Mouse (Mus musculus): ENCODE data around the gene Adamts12. TPM values are rescaled to one million over a fixed set of nuclear protein-coding genes. Genes with fewer than 3 reads are reported as not detected.

The Adamts12 gene
- 3.1 and 3.3 TPM in 2 replicates for polyA plus RNA-seq (2012; rRNA removed)

GRCm38 (mm10) chr15:11064558-11065411, at the start of gene Adamts12:
Adamts12 (plus strand) TSS chr15:11064790.

DNA sequence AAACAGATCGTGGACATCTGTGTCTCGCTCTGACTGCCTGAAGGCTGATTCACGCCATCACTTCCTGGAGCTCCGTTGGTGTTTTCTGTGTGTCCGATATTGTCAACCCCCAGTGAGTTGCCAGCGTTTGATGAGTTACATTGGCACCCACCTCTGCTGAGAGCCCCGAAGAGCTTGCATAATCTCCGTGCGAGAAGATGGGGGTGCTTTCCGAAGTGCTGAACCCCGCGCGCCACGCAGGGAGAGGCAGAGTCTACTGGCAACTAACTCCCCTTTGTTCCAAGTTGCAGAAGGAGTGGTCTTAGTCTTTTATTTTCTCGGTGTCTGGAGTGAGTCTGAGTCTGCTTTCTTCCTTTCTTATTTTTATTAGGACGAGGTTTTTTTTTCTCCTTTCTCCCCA, 26.9 kb upstream of the Adamts12 start, which contains the start of gene Rxfp3:
Gene Rxfp3, minus strand, starts transcription at position 281 of the 400 bp plus-strand sequence.

Other genes starting within 250 kb of the Adamts12 start
- 8.2 and 9.9 TPM in 2 replicates for gene C1qtnf3, start 112.5 kb upstream of the Adamts12 start, polyA plus RNA-seq (2012; rRNA removed)
- 6.2 TPM in 2 replicates for gene Amacr, start 83.0 kb upstream of the Adamts12 start, polyA plus RNA-seq (2012; rRNA removed)
- gene Slc45a2, start 64.1 kb upstream of the Adamts12 start, polyA plus RNA-seq (2012; rRNA removed) = not detected in 2 replicates
- gene Rxfp3, start 26.8 kb upstream of the Adamts12 start, polyA plus RNA-seq (2012; rRNA removed) = 0.05 and 0.12 TPM in 2 replicates